Mouse (Mus musculus): ENCODE results near the gene Olfr482. TPM values are rescaled to one million over a fixed set of nuclear protein-coding genes. Genes with fewer than 3 reads are reported as not detected.

The Olfr482 gene
- 1 to 10 TPM; 1.6 to 1.8 TPM for total RNA-seq (2021)

DNA sequence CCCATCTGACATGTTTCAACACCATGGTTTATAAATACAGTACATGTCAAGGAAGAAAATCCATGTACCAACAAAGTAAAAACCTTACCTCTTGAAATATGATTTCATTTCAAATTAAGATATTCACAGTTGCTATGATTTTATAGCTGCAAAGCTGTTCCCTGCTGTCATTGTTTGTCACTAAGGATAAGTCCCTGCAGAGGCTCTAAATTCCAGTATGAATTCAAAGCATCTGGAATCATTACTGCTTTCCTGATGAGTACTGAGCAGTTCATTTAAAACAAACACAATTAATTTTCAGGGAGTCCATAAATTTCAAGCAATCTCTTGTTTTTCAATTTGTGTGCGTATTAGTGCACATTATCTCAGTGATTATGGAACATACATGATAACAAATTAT, at the start of gene Olfr482:
Gene Olfr482, minus strand, starts transcription at position 101 of the 400 bp plus-strand sequence.
- DNase-seq (ENCODE audit: extremely low spot score in 1 of 2, low spot score in 1 of 2) = no peak

DNA sequence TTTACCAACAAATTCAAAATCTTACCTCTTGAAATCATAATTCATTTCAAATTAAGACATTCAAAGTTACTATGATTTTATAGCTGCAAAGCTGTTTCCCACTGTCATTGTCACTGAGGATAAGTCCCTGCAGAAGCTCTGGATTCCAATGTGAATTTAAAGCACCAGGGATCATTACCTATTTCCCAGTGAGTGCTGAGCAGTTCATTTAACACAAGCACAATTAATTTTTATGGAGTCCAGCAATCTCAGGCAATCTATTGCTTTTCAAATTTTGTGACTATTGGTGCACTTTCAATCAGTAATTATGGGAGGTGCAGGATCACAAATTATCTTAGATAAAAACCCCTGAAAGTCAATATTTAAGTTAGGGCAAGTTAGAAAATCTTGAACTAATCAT, 30.0 kb upstream of the Olfr482 start, which contains the start of gene Olfr484:
Gene Olfr484, minus strand, starts transcription at position 101 of the 400 bp plus-strand sequence.
- no peak for DNase-seq (ENCODE audit: extremely low spot score in 1 of 2, low spot score in 1 of 2)

DNA sequence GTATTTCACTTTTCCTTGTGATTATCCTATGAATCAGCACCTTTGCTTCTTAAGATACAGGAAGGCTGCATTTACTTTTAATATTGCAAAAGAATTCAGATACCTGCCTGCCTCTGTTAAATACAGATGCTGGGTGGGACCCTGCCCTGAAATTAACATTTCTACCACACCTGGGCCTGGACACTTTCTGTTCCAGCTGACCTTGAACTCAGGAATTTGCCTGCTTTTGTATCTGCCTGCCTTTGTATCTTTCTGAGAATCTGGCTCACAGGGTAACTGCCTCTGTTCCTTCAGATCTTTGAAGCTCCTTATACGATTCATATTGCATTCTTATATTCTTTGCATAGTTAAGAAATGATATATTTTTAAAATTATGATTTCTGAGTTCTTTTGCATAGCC, 24.0 kb upstream of the Olfr482 start:
- no peak for DNase-seq (ENCODE audit: extremely low spot score in 1 of 2, low spot score in 1 of 2)

DNA sequence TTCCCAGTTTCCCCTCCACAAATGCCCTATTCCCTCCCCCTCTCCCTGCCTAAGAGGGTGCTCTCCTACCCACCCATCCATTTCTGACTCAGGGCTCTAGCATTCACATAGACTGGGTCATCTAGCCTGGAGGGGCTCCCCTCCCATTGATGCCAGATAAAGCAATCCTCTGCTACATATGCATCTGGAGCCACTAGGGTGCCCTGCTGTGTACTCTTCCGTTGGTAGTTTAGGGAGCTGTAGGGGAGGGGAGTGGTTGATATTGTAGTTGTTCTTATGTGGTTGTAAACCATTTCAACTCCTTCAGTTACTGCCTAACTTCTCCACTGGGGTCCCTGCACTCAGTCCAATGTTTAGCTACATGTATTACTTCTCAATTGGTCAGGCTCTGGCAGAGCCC, 23.3 kb upstream of the Olfr482 start:
- no peak for DNase-seq (ENCODE audit: extremely low spot score in 1 of 2, low spot score in 1 of 2)

DNA sequence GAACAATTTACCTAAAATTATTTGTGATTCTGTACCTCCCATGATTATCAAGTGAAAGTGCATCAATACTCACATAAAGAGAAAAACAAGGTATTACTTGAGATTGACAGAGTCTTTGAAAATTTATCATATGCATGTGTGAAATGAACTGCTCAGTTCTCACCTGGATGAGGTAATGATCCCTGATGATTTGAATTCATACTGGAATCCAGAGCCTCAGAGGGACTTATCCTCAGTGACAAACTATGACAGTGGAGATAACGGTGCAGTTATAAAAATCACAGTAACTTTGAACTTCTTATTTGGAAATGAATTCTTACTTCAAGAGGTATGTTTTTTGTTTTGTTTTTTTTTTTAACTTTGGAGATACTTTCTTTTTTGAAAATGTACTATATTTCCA, 3.2 kb upstream of the Olfr482 start, which contains the start of gene Olfr483:
Gene Olfr483, plus strand, starts transcription at position 301 of the 400 bp plus-strand sequence.
- no peak for DNase-seq (ENCODE audit: extremely low spot score in 1 of 2, low spot score in 1 of 2)

DNA sequence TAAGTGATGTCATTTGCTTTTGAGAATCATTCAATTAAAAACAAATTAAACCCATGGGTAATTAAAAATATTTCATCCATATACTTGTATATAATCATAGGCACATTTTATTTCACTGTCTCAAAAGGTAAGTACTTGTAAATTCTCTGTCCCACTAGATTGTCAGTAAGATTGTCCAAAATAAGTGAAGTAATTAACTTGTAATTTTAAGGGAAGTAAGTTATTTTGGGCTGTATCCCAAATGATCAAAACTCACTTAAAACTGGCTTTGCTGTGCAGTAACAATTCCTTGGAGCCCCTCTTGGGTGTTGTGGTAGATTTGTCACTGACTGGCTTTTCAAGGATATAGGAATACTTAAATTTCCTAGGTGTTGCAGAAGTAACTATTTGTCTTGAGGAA, 17.8 kb downstream of the Olfr482 start, which contains the start of gene Olfr481:
Gene Olfr481, plus strand, starts transcription at position 301 of the 400 bp plus-strand sequence.
- DNase-seq (ENCODE audit: extremely low spot score in 1 of 2, low spot score in 1 of 2) = no peak

DNA sequence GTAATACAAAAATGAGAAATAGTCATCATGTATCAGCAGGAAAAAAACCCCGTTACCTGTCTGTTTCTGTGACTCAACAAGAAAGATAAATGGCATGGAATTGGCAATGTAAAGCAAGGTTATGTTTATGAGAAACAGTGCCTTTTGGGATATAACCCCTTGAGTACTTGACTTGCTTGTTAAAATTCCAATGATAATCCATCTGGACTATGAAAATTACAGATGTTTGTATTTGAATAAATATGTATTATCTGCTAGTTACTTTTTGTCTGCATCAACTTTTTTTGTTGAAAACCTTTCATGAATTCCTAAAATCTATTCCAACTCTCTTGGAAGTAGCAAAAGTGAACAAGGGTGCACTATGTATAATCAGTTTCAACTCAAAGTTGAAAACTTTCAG, 30.1 kb downstream of the Olfr482 start, which contains the start of gene Olfr480:
Gene Olfr480, minus strand, starts transcription at position 101 of the 400 bp plus-strand sequence.
- DNase-seq (ENCODE audit: extremely low spot score in 1 of 2, low spot score in 1 of 2) = no peak

DNA sequence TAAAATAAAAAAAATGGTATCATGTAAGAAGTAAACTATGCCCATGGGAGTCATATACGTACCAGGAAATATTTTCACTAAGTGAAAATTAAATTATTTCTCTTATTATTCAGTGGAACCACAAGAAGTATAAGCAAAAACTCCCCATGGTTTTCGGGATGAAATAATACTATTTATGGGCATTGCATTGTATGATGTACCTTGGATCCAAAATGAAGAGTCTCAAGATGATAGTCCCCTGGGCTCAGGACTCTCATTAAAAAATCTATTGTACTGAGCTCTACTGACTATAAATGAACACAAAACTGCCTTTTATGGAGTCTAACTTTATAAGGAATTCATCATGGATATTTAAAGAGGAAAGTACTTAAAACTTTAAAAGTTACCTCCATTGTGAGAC, 47.0 kb downstream of the Olfr482 start, which contains the start of gene Olfr479:
Gene Olfr479, plus strand, starts transcription at position 301 of the 400 bp plus-strand sequence.
- no peak for DNase-seq (ENCODE audit: extremely low spot score in 1 of 2, low spot score in 1 of 2)

Other genes starting within 250 kb of the Olfr482 start
- gene Olfr472, start 199.7 kb downstream of the Olfr482 start, total RNA-seq (2021) = not detected
- not detected for gene Olfr473, start 167.1 kb downstream of the Olfr482 start, total RNA-seq (2021)
- not detected for gene Olfr474, start 142.9 kb downstream of the Olfr482 start, total RNA-seq (2021)
- gene Olfr476, start 132.8 kb downstream of the Olfr482 start, total RNA-seq (2021) = not detected
- gene Olfr477, start 110.9 kb downstream of the Olfr482 start, total RNA-seq (2021) = not detected
- not detected for gene Olfr478, start 63.6 kb downstream of the Olfr482 start, total RNA-seq (2021)
- not detected for gene Olfr479, start 46.9 kb downstream of the Olfr482 start, total RNA-seq (2021)
- not detected for gene Olfr480, start 30.2 kb downstream of the Olfr482 start, total RNA-seq (2021)
- not detected for gene Olfr481, start 17.7 kb downstream of the Olfr482 start, total RNA-seq (2021)
- gene Olfr483, start 3.3 kb upstream of the Olfr482 start, total RNA-seq (2021) = not detected
- not detected for gene Olfr484, start 29.9 kb upstream of the Olfr482 start, total RNA-seq (2021)
- not detected for gene Olfr485, start 62.3 kb upstream of the Olfr482 start, total RNA-seq (2021)
- gene Olfr486, start 75.2 kb upstream of the Olfr482 start, total RNA-seq (2021) = not detected
- gene Olfr487, start 117.0 kb upstream of the Olfr482 start, total RNA-seq (2021) = not detected
- not detected for gene Olfr488, start 160.8 kb upstream of the Olfr482 start, total RNA-seq (2021)
- gene Olfr490, start 191.3 kb upstream of the Olfr482 start, total RNA-seq (2021) = not detected
- gene Olfr491, start 215.9 kb upstream of the Olfr482 start, total RNA-seq (2021) = not detected
- not detected for gene Olfr492, start 226.1 kb upstream of the Olfr482 start, total RNA-seq (2021)
- not detected for gene Olfr493, start 249.4 kb upstream of the Olfr482 start, total RNA-seq (2021)